Mouse (Mus musculus) intestine, embryonic 16.5 days (tissue): ENCODE measurements around the gene Inka2. TPM values are rescaled to one million over a fixed set of nuclear protein-coding genes. Genes with fewer than 3 reads are reported as not detected.

Experiments
- ATAC-seq: fragments of 200-750 bp; cut with Nextera tagmentation; 2 replicates; pipeline ENCODE4 v1.8.0; 2017; ENCODE audit warnings: moderate TSS enrichment, moderate library complexity
- H3K27ac ChIP-seq: fragments of 300-500 bp; sonication (generic); 2 replicates; pipeline ENCODE4 v1.5.1; 2014; ENCODE audit warnings: mild to moderate bottlenecking, low read length
- H3K27me3 ChIP-seq: fragments of 300-500 bp; sonication (generic); replicated peaks from 2 replicates; pipeline ENCODE4 v1.6.1; 2014; ENCODE audit warnings: low read length, control low read depth, mixed read lengths; ENCODE audit not compliant: control insufficient read depth, insufficient read depth
- H3K36me3 ChIP-seq: fragments of 300-500 bp; sonication (generic); 2 replicates; pipeline ENCODE4 v1.6.1; 2014; ENCODE audit warnings: low read length, control low read depth; ENCODE audit not compliant: control insufficient read depth, insufficient read depth
- H3K4me1 ChIP-seq: fragments of 300-500 bp; sonication (generic); 2 replicates; pipeline ENCODE4 v1.6.1; 2014; ENCODE audit warnings: low read length, control low read depth, mixed read lengths; ENCODE audit not compliant: control insufficient read depth, insufficient read depth
- H3K4me2 ChIP-seq: fragments of 300-500 bp; sonication (generic); 2 replicates; pipeline ENCODE4 v1.6.1; 2014; ENCODE audit warnings: low read depth, low read length, control low read depth
- H3K4me3 ChIP-seq: fragments of 300-500 bp; sonication (generic); 2 replicates; pipeline ENCODE4 v1.5.1; 2014; ENCODE audit warnings: mild to moderate bottlenecking, low read length
- H3K9ac ChIP-seq: fragments of 300-500 bp; sonication (generic); 2 replicates; pipeline ENCODE4 v1.6.1; 2014; ENCODE audit warnings: low read depth, low read length
- H3K9me3 ChIP-seq: fragments of 300-500 bp; sonication (generic); 2 replicates; pipeline ENCODE4 v1.6.1; 2016; ENCODE audit warnings: low read length, control low read depth; ENCODE audit not compliant: control insufficient read depth
- WGBS: fragments of 180-500 bp; shearing (Covaris S2); extraction: QIAGEN DNeasy Blood & Tissue Kit; methylation state at CpG from one replicate; pipeline ENCODE4 v1.1.7; 2014; 5-methylcytosine and 5-hydroxymethylcytosine counted together
- polyA plus RNA-seq: library from polyadenylated mRNA; unstranded; fragments of >200 nt; fragmentation: Nextera tagmentation; extraction: Ambion mirVana; gene quantifications from 2 replicates; pipeline ENCODE4 v1.2.1, GENCODE M21; 2015

Gene Inka2
- polyA plus RNA-seq, 1 experiment from 2014 or later, result 1.7 TPM

DNA sequence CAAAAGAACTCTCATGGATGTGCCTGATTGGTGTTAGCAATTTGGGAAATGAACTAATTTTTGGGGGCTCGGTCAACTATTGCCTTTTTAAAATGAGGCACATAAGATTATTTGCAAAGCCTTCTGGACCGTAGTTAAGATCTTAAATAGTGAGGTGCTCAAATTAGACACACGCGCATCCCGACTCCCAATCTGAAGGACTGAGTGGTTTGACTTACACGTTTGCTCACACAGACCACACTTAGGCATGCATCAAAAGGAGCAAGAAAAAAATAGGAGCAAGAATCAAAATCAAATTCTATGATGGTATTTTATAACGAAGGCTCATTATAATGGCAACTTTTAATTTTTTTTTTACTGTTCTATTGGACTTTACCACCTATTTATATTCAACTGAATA, 32.7 kb downstream of the Inka2 start:
- no peaks in the 10 kb centered on the region for H3K9me3 ChIP-seq
- no peak overlapping the region for H3K9ac ChIP-seq
- H3K36me3 ChIP-seq, result 0 out of 2 replicates have a peak, but pooled peaks cover 2% of the 10 kb centered on the region
- no peak overlapping the region for H3K4me2 ChIP-seq
- no peaks in the 10 kb centered on the region for H3K4me1 ChIP-seq
- H3K4me3 ChIP-seq, result no peak overlapping the region
- 94% methylated on average over 7 of the region's 7 CpGs for WGBS
- no peaks in the 10 kb centered on the region for H3K27me3 ChIP-seq
- no peak for ATAC-seq
- H3K27ac ChIP-seq, result no peak overlapping the region

- H3K9me3 ChIP-seq, result no peaks in the 10 kb centered on the region
- H3K27me3 ChIP-seq, result no peaks in the 10 kb centered on the region
- no peak overlapping the region for H3K4me2 ChIP-seq
- no peak overlapping the region for H3K27ac ChIP-seq
- 0 out of 2 replicates have a peak, but pooled peaks cover 2% of the 10 kb centered on the region for H3K36me3 ChIP-seq
- ATAC-seq, result no peak
- H3K4me1 ChIP-seq, result no peaks in the 10 kb centered on the region
- 77% methylated on average over 3 of the region's 3 CpGs for WGBS
- no peak overlapping the region for H3K4me3 ChIP-seq
- no peak overlapping the region for H3K9ac ChIP-seq
These were observed 33.3 kb downstream of the Inka2 start for GRCm38 (mm10) chr3:105737666-105738065.

DNA sequence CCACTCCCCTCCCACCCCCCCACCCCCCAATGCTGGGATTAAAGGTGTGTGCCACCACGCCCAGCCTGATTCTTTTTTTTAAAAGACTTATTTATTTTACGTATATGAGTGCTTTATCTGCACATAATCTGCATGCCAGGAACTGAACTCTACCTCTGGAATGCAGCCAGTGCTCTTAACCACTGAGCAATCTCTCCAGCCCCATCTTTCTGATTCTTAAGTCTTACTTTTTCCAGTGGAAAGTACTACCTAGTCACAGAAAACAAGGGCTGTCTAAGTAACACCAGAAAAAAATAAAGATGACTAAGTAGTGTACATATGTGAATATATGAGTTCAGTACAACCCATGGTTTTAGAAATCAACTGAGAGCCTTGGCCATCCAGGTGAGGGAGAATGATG, 42.1 kb downstream of the Inka2 start:
- Histone ChIP-seq H3K4me3 (no peak overlapping the region), H3K36me3 (no peaks in the 10 kb centered on the region), H3K4me1 (no peaks in the 10 kb centered on the region), H3K9ac (no peak overlapping the region), H3K9me3 (no peaks in the 10 kb centered on the region), H3K27ac (no peak overlapping the region), H3K27me3 (no peaks in the 10 kb centered on the region), H3K4me2 (no peak overlapping the region)
- ATAC-seq, result no peak
- WGBS, result 68% methylated on average over 2 of the region's 2 CpGs

GRCm38 (mm10) chr3:105750810-105751209, 46.4 kb downstream of the Inka2 start:
- WGBS, result 83% methylated on average over 2 of the region's 2 CpGs
- no peak overlapping the region for H3K4me3 ChIP-seq
- no peak for ATAC-seq
- no peak overlapping the region for H3K4me2 ChIP-seq
- H3K27ac ChIP-seq, result no peak overlapping the region
- no peaks in the 10 kb centered on the region for H3K4me1 ChIP-seq
- H3K9ac ChIP-seq, result no peak overlapping the region
- no peaks in the 10 kb centered on the region for H3K27me3 ChIP-seq
- no peaks in the 10 kb centered on the region for H3K36me3 ChIP-seq
- no peaks in the 10 kb centered on the region for H3K9me3 ChIP-seq

DNA sequence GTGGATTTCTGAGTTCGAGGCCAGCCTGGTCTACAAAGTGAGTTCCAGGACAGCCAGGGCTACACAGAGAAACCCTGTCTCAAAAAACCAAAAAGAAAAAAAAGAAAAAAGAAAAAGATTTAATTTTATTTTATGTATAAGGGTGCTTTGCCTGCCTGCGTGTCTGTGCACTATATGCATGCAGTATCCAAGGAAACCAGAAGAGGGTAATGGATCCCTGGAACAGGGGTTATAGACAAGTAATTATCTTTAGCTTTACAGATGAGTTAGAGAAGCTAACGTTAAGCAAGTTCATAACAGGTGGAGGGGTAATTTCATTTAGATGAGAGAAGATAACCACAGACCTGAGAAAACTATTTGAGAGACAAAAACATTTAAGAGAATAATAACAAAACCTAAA, 49.8 kb downstream of the Inka2 start:
- 74% methylated on average over 3 of the region's 3 CpGs for WGBS
- Histone ChIP-seq H3K9ac (no peak overlapping the region), H3K27ac (no peak overlapping the region), H3K36me3 (no peaks in the 10 kb centered on the region), H3K4me1 (peaks cover 2% of the 10 kb centered on the region; the same call in 1 of the 2 replicates), H3K27me3 (no peaks in the 10 kb centered on the region), H3K4me2 (no peak overlapping the region), H3K9me3 (no peaks in the 10 kb centered on the region), H3K4me3 (no peak overlapping the region)
- ATAC-seq, result no peak

DNA sequence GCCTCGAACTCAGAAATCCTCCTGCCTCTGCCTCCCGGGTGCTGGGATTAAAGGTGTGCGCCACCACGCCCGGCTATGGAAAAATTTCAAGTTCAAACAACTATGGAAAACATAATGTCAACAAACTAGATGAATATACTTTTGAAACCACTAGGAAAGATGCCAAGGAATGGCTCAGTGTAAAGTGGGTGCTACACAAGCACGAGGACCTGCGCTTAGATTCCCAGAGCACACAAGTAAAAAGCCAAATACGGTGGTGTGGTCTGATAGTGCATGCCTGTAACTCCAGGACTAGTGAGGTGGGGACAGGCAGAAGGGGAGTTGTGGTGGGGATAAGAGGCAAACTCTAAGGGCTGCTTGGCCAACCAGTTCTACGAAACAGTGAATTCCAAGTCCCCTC, 50.7 kb downstream of the Inka2 start:
- Histone ChIP-seq H3K4me2 (no peak overlapping the region), H3K4me1 (peaks cover 2% of the 10 kb centered on the region; the same call in 1 of the 2 replicates), H3K36me3 (no peaks in the 10 kb centered on the region), H3K9ac (no peak overlapping the region), H3K4me3 (no peak overlapping the region), H3K27me3 (no peaks in the 10 kb centered on the region), H3K27ac (no peak overlapping the region), H3K9me3 (no peaks in the 10 kb centered on the region)
- no peak for ATAC-seq
- 91% methylated on average over 9 of the region's 9 CpGs for WGBS

DNA sequence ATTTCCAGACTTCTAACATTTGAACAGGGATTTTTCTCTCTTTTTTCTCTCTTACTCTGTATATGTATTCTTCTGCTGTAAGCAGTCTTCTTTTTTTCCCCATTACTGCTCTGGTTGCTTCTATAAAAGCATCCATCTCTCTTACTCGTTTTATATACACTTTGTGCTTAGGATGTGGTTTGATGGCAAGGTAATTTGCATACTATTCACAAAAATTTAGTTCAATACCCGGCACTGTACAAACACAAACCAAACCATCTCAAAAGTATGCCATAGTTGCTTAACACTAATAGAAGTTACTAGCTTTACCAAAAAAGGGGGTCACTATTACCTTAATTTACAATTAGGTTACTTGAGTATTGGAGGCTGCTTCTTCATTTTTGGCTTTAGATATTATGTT, 52.1 kb downstream of the Inka2 start:
- no peak overlapping the region for H3K9ac ChIP-seq
- H3K27me3 ChIP-seq, result no peaks in the 10 kb centered on the region
- H3K9me3 ChIP-seq, result no peaks in the 10 kb centered on the region
- no peak overlapping the region for H3K4me2 ChIP-seq
- H3K27ac ChIP-seq, result no peak overlapping the region
- H3K4me1 ChIP-seq, result peaks cover 2% of the 10 kb centered on the region; the same call in 1 of the 2 replicates
- 70% methylated on average over 2 of the region's 2 CpGs for WGBS
- no peak for ATAC-seq
- H3K36me3 ChIP-seq, result no peaks in the 10 kb centered on the region
- no peak overlapping the region for H3K4me3 ChIP-seq

DNA sequence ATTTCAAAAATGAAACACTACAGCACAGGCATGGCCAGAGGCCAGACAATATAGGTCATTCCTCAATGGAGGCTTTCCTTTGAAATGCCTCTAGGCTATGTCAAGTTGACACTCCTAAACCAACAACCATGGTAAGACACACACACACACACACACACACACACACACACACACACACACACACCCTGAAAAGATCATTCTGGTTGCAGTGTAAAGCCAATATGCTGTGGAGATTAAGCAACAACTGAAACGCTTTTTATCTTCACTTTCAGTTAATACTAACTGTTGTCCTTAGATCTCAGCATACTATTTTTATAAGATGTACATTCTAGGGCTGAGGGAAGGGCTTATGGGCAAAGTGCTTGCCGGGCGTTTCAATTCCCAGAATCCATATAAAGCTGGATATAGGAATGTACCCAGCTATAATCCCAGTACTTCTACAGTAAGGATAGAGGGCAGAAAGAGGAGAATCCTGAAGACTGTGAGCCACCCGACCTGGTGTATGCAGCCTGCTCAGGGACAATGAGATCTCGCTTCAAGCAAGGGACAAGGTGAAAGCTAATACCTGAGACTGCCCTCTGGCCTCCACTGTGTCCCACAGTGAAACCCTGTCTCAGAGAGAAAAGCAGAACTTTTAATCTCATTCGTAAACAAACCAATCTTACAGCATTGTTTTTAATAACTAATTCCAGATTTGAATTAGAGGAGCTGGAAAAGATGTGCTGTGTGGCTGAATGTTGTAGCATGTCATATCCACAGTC, 53.1 kb downstream of the Inka2 start:
- Histone ChIP-seq H3K9ac (no peak overlapping the region), H3K9me3 (no peaks in the 10 kb centered on the region), H3K4me1 (peaks cover 2% of the 10 kb centered on the region; the same call in 1 of the 2 replicates), H3K4me2 (no peak overlapping the region), H3K4me3 (no peak overlapping the region), H3K36me3 (no peaks in the 10 kb centered on the region), H3K27me3 (no peaks in the 10 kb centered on the region), H3K27ac (no peak overlapping the region)
- 74% methylated on average over 6 of the region's 6 CpGs for WGBS
- ATAC-seq, result no peak; the same call in 1 of the 2 replicates

DNA sequence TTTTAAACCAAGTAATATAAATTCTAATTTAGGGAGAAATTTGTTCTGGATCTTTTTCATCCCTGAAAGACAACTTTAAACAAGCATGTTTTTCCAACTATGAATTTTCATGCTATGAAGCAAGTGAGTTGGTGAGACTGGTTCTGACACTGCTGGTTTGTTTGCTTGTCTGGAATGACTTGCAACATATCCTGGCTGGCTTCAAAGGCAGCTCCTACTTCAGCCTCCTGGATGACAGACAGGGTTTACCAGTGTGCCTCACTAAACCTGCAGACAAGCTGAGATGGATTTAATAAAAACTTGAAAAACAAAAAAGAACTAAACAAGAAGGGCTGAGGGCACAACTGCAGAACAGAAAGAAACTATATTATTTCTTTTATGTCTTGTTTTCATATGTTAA, 53.7 kb downstream of the Inka2 start:
- no peaks in the 10 kb centered on the region for H3K9me3 ChIP-seq
- no peak for ATAC-seq
- peaks cover 2% of the 10 kb centered on the region; the same call in 1 of the 2 replicates for H3K4me1 ChIP-seq
- no peak overlapping the region for H3K9ac ChIP-seq
- no peaks in the 10 kb centered on the region for H3K36me3 ChIP-seq
- no peak overlapping the region for H3K27ac ChIP-seq
- no peak overlapping the region for H3K4me3 ChIP-seq
- no peaks in the 10 kb centered on the region for H3K27me3 ChIP-seq
- no peak overlapping the region for H3K4me2 ChIP-seq

DNA sequence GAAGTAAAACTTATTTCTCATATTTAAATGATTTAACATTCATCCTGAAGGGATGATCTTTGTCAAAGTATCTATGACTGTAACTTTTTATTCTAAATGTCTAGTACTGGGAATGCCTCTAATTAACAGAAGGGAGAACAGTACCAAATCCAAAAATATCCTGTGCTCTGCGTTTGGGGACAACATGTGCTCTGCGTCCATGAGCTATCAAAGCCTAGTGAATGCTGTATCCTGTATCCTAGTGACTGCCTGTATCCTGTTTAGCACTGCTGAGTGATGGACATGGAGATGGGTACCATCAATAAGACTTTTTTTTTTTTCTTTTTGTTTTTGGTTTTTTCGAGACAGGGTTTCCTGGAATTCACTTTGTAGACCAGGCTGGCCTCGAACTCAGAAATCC, 54.3 kb downstream of the Inka2 start:
- Histone ChIP-seq H3K27me3 (no peaks in the 10 kb centered on the region), H3K4me3 (no peak overlapping the region), H3K4me1 (peaks cover 7% of the 10 kb centered on the region; the same call in 1 of the 2 replicates), H3K9ac (no peak overlapping the region), H3K4me2 (no peak overlapping the region), H3K36me3 (no peaks in the 10 kb centered on the region), H3K9me3 (no peaks in the 10 kb centered on the region), H3K27ac (no peak overlapping the region)
- WGBS, result 82% methylated on average over 4 of the region's 4 CpGs
- no peak for ATAC-seq
